Mouse (Mus musculus): ENCODE data around the gene Ipo13.

DNA sequence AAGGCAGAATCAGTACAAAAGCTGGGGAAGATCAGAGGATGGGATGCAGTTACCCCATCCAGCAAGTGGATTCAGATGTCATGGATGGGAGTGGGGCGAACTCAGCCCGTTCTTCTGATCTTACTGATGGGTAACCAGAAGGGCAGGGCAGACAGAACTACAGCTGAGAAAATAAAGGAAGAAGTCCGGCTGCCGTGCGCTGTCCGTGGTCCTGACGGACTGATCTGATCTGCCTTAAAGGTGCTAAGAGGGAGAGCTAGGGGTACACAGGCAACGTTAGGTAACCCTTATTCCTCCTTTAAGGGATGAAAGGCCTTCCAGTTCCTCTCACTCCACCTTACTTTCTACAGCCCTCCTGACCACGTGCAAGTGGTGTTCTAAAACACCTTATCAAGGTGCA lies 21.4 kb downstream of the Ipo13 start:
- TF ChIP-seq POLR2A (IDR thresholded peaks at IDR 0.05; ENCODE audit: borderline replicate concordance, insufficient read depth, low read length) (no peak), CTCF (IDR thresholded peaks at IDR 0.05; ENCODE audit: borderline replicate concordance, insufficient read depth, low read depth, low read length) (no peak)

Data from cerebellum, adult 2 months (tissue).